Mouse (Mus musculus): ENCODE data around the gene 1110051M20Rik. TPM values are rescaled to one million over a fixed set of nuclear protein-coding genes. Genes with fewer than 3 reads are reported as not detected.

The 1110051M20Rik gene
- total RNA-seq, 2 experiments from 2014 or later = 110 to 122 TPM

DNA sequence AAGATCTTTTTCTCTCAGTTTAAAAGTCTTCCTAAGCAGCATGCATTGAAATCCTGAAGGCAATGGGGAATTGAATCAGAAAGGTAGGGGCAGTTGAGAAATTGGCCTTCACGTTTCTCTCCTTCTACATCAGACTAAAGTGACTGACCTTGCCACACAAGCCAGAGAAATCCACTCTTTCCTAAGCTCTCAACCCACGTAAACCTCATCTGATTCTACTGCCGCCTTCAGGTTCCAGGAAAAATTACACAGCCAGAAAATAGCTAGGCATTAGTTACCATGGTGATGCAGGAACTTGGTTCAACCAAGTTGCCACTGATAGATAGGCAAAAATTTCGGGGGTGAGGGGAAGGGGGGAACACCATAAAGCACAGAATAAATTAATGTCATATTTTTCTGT lies 11.3 kb upstream of the 1110051M20Rik start:
- Histone ChIP-seq H3K27ac (no peak overlapping the region), H3K4me3 (no peak overlapping the region)
- DNase-seq (ENCODE audit: low spot score in 2 of 2) = peak; percentile 43 to 76
- peak; percentile 83 for TF ChIP-seq CTCF (conservative IDR thresholded peaks at IDR 0.05)

GRCm38 (mm10) chr2:91454434-91454833 lies 9.9 kb upstream of the 1110051M20Rik start:
- no peak overlapping the region for H3K4me3 ChIP-seq
- no peak overlapping the region for H3K27ac ChIP-seq
- TF ChIP-seq CTCF (conservative IDR thresholded peaks at IDR 0.05) = no peak
- no peak for DNase-seq (ENCODE audit: low spot score in 2 of 2)

- no peak for DNase-seq (ENCODE audit: low spot score in 2 of 2)
- no peak for TF ChIP-seq CTCF (conservative IDR thresholded peaks at IDR 0.05)
- H3K4me3 ChIP-seq = no peak overlapping the region
- no peak overlapping the region for H3K27ac ChIP-seq
These were observed 8.9 kb upstream of the 1110051M20Rik start for GRCm38 (mm10) chr2:91453231-91454075.

GRCm38 (mm10) chr2:91452658-91453057 lies 8.2 kb upstream of the 1110051M20Rik start:
- Histone ChIP-seq H3K4me3 (no peak overlapping the region), H3K27ac (no peak overlapping the region)
- DNase-seq (ENCODE audit: low spot score in 2 of 2) = no peak
- no peak for TF ChIP-seq CTCF (conservative IDR thresholded peaks at IDR 0.05)

- no peak for DNase-seq (ENCODE audit: low spot score in 2 of 2)
- Histone ChIP-seq H3K27ac (no peak overlapping the region), H3K4me3 (no peak overlapping the region)
- no peak for TF ChIP-seq CTCF (conservative IDR thresholded peaks at IDR 0.05)
These were observed 5.8 kb upstream of the 1110051M20Rik start for GRCm38 (mm10) chr2:91450316-91450715.

DNA sequence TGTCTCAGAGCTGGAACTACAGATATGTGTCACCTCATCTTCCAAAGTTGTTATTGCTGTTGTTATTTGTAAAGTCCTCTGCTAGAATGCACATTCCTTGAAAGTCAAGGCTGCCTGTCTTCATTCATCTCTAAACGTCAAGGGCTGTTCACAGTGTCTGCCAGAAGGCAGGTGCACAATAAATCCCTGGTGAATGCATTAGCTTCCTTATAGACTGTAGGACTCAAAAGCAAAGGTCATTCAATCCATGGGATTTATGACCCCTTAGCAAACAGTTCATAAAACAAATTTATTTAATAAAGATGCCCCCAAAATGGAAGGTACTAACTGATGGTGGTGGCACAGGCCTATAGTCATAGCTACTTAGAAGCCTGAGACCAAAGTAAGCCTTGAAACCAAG lies 5.2 kb upstream of the 1110051M20Rik start:
- no peak for DNase-seq (ENCODE audit: low spot score in 2 of 2)
- Histone ChIP-seq H3K4me3 (no peak overlapping the region), H3K27ac (no peak overlapping the region)
- TF ChIP-seq CTCF (conservative IDR thresholded peaks at IDR 0.05) = no peak

DNA sequence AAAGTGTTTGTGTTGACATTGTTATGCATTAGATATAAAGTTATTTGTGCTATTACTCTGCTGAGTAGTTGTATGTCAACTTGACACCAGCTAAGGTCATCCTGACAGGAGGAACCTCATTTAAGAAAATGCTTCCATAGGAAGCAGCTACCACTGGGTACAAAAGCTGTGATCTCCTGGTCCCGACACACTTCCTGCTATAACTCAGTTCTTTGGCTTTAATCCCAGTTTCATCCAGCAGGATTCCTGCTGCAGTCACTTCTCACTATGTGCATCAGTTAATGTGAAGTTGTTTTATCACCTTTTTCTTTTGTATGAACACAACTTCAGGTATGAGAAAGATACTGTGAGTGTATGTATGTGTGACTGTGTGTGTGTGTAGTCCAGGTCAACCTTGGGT lies 2.3 kb downstream of the 1110051M20Rik start:
- Histone ChIP-seq H3K27ac (no peak overlapping the region), H3K4me3 (no peak overlapping the region)
- DNase-seq (ENCODE audit: low spot score in 2 of 2) = no peak
- TF ChIP-seq CTCF (conservative IDR thresholded peaks at IDR 0.05) = no peak

- no peak for TF ChIP-seq CTCF (conservative IDR thresholded peaks at IDR 0.05)
- no peak for DNase-seq (ENCODE audit: low spot score in 2 of 2)
- Histone ChIP-seq H3K27ac (no peak overlapping the region), H3K4me3 (no peak overlapping the region)
These were observed 2.8 kb downstream of the 1110051M20Rik start for GRCm38 (mm10) chr2:91441715-91442114.

- Histone ChIP-seq H3K4me3 (no peak overlapping the region), H3K27ac (no peak overlapping the region)
- no peak for DNase-seq (ENCODE audit: low spot score in 2 of 2)
- no peak for TF ChIP-seq CTCF (conservative IDR thresholded peaks at IDR 0.05)
These were observed 3.8 kb downstream of the 1110051M20Rik start for GRCm38 (mm10) chr2:91440686-91441085.

DNA sequence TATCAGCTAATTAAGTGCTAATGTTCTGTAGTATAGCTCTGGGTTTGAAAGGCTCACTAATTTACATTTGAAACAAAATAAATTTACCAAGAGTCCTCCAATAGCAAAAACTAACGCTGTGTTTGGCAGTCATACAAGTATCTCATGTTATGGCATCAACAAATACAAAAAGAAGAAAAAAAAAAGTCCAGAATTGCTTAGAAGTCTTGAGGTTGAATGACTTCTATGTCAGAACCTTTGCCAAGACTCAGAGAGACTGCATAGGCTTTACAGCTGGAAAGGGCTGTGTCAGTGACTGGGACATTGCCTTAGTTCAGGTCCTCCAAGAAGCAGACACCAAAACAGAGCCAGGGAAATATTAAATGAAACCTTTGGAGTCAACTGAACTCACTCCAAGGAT lies 4.6 kb downstream of the 1110051M20Rik start:
- Histone ChIP-seq H3K4me3 (no peak overlapping the region), H3K27ac (no peak overlapping the region)
- no peak for DNase-seq (ENCODE audit: low spot score in 2 of 2)
- TF ChIP-seq CTCF (conservative IDR thresholded peaks at IDR 0.05) = no peak

GRCm38 (mm10) chr2:91439271-91439670 lies 5.2 kb downstream of the 1110051M20Rik start:
- no peak for TF ChIP-seq CTCF (conservative IDR thresholded peaks at IDR 0.05)
- H3K27ac ChIP-seq = 0 out of 2 replicates have a peak overlapping the region, but pooled peaks have one; percentile 3
- no peak overlapping the region for H3K4me3 ChIP-seq
- no peak for DNase-seq (ENCODE audit: low spot score in 2 of 2)

DNA sequence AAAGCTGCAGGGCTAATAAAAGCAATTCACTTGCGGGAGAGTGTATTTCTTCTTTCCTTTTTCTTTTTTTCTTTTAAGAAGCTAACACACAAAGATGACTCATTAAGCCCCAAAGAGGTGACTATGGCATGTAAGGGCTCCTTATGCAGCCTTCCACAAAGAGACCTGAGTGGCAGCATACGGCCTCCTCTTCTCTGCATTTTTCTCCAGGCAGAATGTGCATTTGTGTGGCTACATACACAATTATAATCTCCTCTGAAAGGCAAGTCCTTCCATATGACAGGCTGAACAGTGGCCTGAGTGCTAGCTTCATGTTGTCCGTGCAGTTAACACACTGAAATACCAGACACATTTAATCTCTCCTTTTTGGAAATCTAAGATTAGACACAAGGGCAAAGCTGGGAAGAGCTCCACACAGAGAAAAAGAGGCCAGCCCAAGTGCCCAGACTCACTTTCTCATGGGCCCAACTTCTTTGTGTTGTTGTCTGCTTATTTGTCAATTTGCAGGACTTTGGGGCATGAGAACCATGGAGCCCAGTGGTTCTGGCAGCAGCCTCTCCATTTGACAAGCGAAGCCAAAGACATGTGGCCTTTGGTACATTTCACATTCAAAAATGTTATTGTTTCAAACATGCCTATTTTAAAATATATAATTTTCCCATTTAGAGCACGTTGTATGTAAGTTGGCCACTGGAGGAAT lies 7.2 kb downstream of the 1110051M20Rik start:
- TF ChIP-seq CTCF (conservative IDR thresholded peaks at IDR 0.05) = no peak
- Histone ChIP-seq H3K27ac (peak overlapping the region; percentile 52; the same call in 1 of the 2 replicates), H3K4me3 (no peak overlapping the region)
- DNase-seq (ENCODE audit: low spot score in 2 of 2) = no peak

DNA sequence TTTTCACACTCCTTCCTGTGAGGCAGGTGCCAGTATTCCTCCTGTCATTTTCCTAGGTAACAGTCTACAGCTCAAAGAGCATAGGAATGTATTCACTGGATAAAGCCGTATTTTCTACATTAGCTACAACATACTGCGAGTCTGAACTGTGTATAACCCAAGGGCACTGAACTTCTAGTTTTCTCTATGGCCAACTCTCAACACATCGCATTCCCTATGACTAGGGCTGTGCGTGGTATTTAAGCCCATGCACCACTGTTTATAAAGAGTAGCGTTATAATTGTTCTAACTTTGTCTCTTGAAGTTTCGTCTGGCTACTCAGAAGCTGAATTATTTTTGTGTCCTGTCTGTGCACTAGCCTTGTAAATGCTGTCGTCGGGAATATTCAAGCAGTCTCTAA lies 7.8 kb downstream of the 1110051M20Rik start:
- H3K4me3 ChIP-seq = no peak overlapping the region
- DNase-seq (ENCODE audit: low spot score in 2 of 2) = no peak
- no peak for TF ChIP-seq CTCF (conservative IDR thresholded peaks at IDR 0.05)
- H3K27ac ChIP-seq = peak overlapping the region; percentile 52; the same call in 1 of the 2 replicates

GRCm38 (mm10) chr2:91430600-91430919 lies 13.9 kb downstream of the 1110051M20Rik start:
- no peak for TF ChIP-seq CTCF (conservative IDR thresholded peaks at IDR 0.05)
- Histone ChIP-seq H3K27ac (peak overlapping the region; percentile 71), H3K4me3 (no peak overlapping the region; the same call in 1 of the 2 replicates)

More at GRCm38 (mm10) chr2:91430600-91430919, 13.9 kb downstream of the 1110051M20Rik start:
- DNase-seq (ENCODE audit: low spot score in 2 of 2) = no peak
